Comparison of ENCODE assay signal across 8 mouse cellular contexts in the genomic region with DNA sequence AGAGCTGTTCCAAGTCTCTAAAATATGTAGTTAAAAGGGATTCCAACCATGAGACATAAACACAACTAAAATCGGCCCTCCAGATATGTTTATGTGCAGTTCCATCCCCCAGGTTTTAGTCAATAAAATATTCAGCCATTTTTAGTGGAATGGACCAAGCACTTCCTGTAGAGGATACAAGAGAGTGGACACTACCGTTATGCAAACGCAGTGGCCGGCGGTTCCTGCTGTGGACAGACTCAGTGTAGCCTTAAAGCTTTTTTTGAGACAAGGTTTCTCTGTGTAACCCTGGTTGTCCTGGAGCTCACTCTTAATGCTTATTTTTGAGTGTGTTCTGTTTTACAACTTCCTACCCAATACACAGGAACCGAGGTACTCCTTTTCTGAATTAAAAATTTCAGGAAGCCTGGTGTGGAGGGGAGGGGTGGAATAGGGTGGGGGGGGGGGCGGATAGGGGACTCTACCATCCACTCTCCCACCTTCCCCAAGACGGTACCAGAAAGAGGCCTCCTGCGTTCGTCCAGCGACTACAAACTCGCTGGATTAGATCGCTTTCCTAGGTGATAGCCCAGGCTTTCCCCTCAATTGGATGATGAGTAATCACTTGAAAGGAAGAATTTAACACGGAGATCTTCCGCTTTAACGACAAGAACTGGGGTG. TPM values are rescaled to one million over a fixed set of nuclear protein-coding genes. Genes with fewer than 3 reads are reported as not detected.
A peak's percentile ranks its signal among the peaks of the same experiment; 100 is the strongest.
DNase-seq lines count a peak whose midpoint lies in the region; ATAC-seq and TF ChIP-seq lines count a peak whose summit lies in the region.

No protein-coding gene starts in this region.

- peak overlapping the region; percentile 61 for H3K4me2 ChIP-seq in intestine, postnatal 0 days (replicated peaks; ENCODE audit: low read depth)
- H3K4me2 ChIP-seq in neural tube, embryonic 13.5 days, result peak overlapping the region; percentile 54

- no peak for TF ChIP-seq CTCF in liver, adult 2 months (IDR thresholded peaks at IDR 0.05; ENCODE audit: low read depth, low read length)
- TF ChIP-seq CTCF in embryonic fibroblast, embryonic 13.5 days (IDR thresholded peaks at IDR 0.05; ENCODE audit: borderline replicate concordance, insufficient read depth, low read length), result no peak
- no peak for TF ChIP-seq CTCF in intestine, postnatal 0 days (IDR thresholded peaks at IDR 0.05; ENCODE audit: low read depth)

- WGBS in liver, adult 2 months, result 49% methylated on average over 16 of the region's 16 CpGs
- 35% methylated on average over 16 of the region's 16 CpGs for WGBS in intestine, postnatal 0 days
- 34% methylated on average over 16 of the region's 16 CpGs for whole genome bisulfite sequencing in neural tube, embryonic 13.5 days

- no peak overlapping the region for H3K27ac ChIP-seq in liver, adult 2 months (replicated peaks; ENCODE audit: insufficient read depth, low read depth, low read length)
- no peak overlapping the region for H3K27ac ChIP-seq in embryonic fibroblast, embryonic 13.5 days (ENCODE audit: insufficient read depth, low read length)
- no peak overlapping the region for H3K27ac ChIP-seq in intestine, postnatal 0 days (ENCODE audit: low read depth, low read length)
- H3K27ac ChIP-seq in neural tube, embryonic 13.5 days (replicated peaks), result no peak overlapping the region

- H3K4me3 ChIP-seq in liver, adult 2 months (ENCODE audit: insufficient read depth, low read depth, low read length), result peak overlapping the region; percentile 56; the same call in 1 of the 2 replicates
- H3K4me3 ChIP-seq in embryonic fibroblast, embryonic 13.5 days (ENCODE audit: insufficient read depth, low read length), result peak overlapping the region; percentile 2; the same call in 1 of the 2 replicates
- H3K4me3 ChIP-seq in intestine, postnatal 0 days (ENCODE audit: low read depth, low read length), result peak overlapping the region; percentile 20
- H3K4me3 ChIP-seq in neural tube, embryonic 13.5 days, result peak overlapping the region; percentile 30

- H3K79me2 ChIP-seq in liver, adult 2 months (ENCODE audit: control insufficient read depth, insufficient read depth, low read length), result no peaks in the 10 kb centered on the region

- H3K4me1 ChIP-seq in liver, adult 2 months (ENCODE audit: control insufficient read depth, insufficient read depth, low read length), result peaks cover 2% of the 10 kb centered on the region
- no peaks in the 10 kb centered on the region for H3K4me1 ChIP-seq in embryonic fibroblast, embryonic 13.5 days (ENCODE audit: control insufficient read depth, insufficient read depth, low read length)
- no peaks in the 10 kb centered on the region for H3K4me1 ChIP-seq in intestine, postnatal 0 days (replicated peaks; ENCODE audit: control insufficient read depth, insufficient read depth, low read length)
- H3K4me1 ChIP-seq in neural tube, embryonic 13.5 days (replicated peaks), result peaks cover 15% of the 10 kb centered on the region

- ATAC-seq in intestine, postnatal 0 days, result no peak
- ATAC-seq in neural tube, embryonic 13.5 days (ENCODE audit: low read depth), result peak; percentile 17; the same call in 1 of the 2 replicates

- H3K27me3 ChIP-seq in liver, adult 2 months (ENCODE audit: control insufficient read depth, insufficient read depth, low read length), result no peaks in the 10 kb centered on the region
- no peaks in the 10 kb centered on the region for H3K27me3 ChIP-seq in intestine, postnatal 0 days (replicated peaks; ENCODE audit: control insufficient read depth, insufficient read depth, low read length)
- no peaks in the 10 kb centered on the region for H3K27me3 ChIP-seq in neural tube, embryonic 13.5 days

- no peak for DNase-seq in liver, adult 2 months (ENCODE audit: extremely low read depth, low read depth, low spot score)
- DNase-seq in liver (no peak), adipocyte (ENCODE audit: low spot score) (no peak)
- no peak for DNase-seq in yolk sac, embryonic 10.5 days (ENCODE audit: low spot score)
- no peak for DNase-seq in left cerebral cortex, adult 11 months (ENCODE audit: low spot score)

- TF ChIP-seq POLR2A in liver, adult 2 months (IDR thresholded peaks at IDR 0.05; ENCODE audit: extremely low read depth, insufficient read depth, low read length), result no peak
- TF ChIP-seq POLR2A in embryonic fibroblast, embryonic 13.5 days (IDR thresholded peaks at IDR 0.05; ENCODE audit: low read depth, low read length), result no peak

- no peak overlapping the region for H3K9ac ChIP-seq in liver, adult 2 months (ENCODE audit: low read depth, low read length)
- H3K9ac ChIP-seq in intestine, postnatal 0 days (ENCODE audit: low read depth, low read length), result no peak overlapping the region
- peak overlapping the region; percentile 53; the same call in 1 of the 2 replicates for H3K9ac ChIP-seq in neural tube, embryonic 13.5 days

- H3K36me3 ChIP-seq in liver, adult 2 months (ENCODE audit: control insufficient read depth, insufficient read depth, low read length), result no peaks in the 10 kb centered on the region
- H3K36me3 ChIP-seq in intestine, postnatal 0 days (ENCODE audit: control insufficient read depth, insufficient read depth), result no peaks in the 10 kb centered on the region
- no peaks in the 10 kb centered on the region for H3K36me3 ChIP-seq in neural tube, embryonic 13.5 days

- H3K9me3 ChIP-seq in intestine, postnatal 0 days (ENCODE audit: control insufficient read depth), result no peaks in the 10 kb centered on the region
- no peaks in the 10 kb centered on the region for H3K9me3 ChIP-seq in neural tube, embryonic 13.5 days

RNA-seq across cellular contexts. Expression of a gene that starts 57.7 kb away (rescaled TPM):
- 6.0 and 6.5 TPM in 2 replicates for total RNA-seq in liver, adult 2 months (2014; rRNA removed)
- polyA plus RNA-seq in liver, adult 2 months (2012; rRNA removed), result 0.91 and 1.1 TPM in 2 replicates
- polyA plus RNA-seq in embryonic fibroblast, embryonic 13.5 days (2011; ENCODE audit: insufficient read length, low read depth, missing spikeins), result 38.7 and 44.9 TPM in 2 replicates
- 26.0 and 26.6 TPM in 2 replicates for polyA plus RNA-seq in intestine, postnatal 0 days (2015; fragmentation: Nextera tagmentation; extraction: Ambion mirVana)
- 34.1 and 36.8 TPM in 2 replicates for polyA plus RNA-seq in neural tube, embryonic 13.5 days (2015; fragmentation: Nextera tagmentation; extraction: Ambion mirVana)

Comparison
In these comparisons a context has a peak if more than half of its experiments do, and no peak if none do; other contexts are left out.
1. H3K4me3 ChIP-seq: peak in every context shown above with its lines; median percentile 56 in liver, adult 2 months; 30 in neural tube, embryonic 13.5 days; 20 in intestine, postnatal 0 days; 2 in embryonic fibroblast, embryonic 13.5 days.
2. RNA of a gene that starts 57.7 kb away (polyA plus RNA-seq): 38.7 to 44.9 TPM in embryonic fibroblast, embryonic 13.5 days, 34.1 to 36.8 TPM in neural tube, embryonic 13.5 days and 26.0 to 26.6 TPM in intestine, postnatal 0 days; 0.91 to 1.1 TPM in liver, adult 2 months; every median in the first group is over 10 times any median in the second.